Mouse (Mus musculus) embryo, embryonic 11.5 days (tissue): ENCODE data around the gene Mcu.

Source experiments
- DNase-seq: peaks from one replicate; pipeline ENCODE4 v3.0.0-alpha.2; 2012; ENCODE audit warnings: low read depth, low spot score

Gene Mcu

DNA sequence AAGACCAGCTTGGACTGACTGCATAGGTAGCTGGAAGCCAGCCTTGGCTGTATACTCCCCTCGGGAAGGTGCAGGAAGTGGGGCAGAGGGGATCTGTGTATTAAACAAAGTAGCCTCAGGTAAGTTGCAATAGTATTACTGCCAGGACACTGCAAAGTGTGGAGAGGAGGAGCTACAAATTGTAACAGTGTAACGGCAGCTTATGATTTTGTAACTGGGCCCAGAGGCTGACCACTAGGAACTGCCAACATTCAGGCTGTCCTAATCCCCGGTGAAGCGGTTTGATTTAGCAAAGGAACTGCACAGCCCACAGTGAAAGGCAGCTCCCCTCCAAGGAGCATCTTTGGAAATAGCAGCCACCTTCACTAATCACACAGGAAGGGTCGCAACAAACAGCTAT is 3.2 kb downstream of the Mcu start:
- no peak for DNase-seq

DNA sequence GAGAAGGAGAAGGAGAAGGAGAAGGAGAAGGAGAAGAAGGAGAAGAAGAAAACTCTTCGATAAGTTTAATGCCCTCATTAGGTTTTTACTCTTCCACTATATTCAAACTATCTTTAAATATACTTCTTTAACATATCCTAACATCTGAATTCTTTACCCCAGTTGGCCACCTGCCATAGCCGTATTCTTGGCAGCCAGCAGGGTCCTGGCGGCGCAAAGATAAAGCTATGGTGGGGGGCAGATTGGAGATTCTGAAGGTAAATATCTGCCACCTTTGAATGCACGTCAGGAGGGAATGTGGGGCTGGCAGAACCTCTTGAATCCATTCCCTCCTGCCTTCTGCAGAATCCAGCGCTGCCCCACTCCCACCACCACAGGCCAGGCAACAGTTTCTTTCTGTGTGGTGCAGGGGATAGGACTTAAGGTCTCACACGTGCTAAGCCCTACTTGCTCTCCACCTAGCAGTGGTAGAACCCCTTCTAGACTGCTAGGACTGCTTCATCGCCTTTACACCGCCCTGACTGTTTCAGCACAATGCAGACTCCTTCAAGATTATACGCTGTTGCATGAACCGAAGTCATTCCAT is 11.5 kb downstream of the Mcu start:
- DNase-seq: no peak

DNA sequence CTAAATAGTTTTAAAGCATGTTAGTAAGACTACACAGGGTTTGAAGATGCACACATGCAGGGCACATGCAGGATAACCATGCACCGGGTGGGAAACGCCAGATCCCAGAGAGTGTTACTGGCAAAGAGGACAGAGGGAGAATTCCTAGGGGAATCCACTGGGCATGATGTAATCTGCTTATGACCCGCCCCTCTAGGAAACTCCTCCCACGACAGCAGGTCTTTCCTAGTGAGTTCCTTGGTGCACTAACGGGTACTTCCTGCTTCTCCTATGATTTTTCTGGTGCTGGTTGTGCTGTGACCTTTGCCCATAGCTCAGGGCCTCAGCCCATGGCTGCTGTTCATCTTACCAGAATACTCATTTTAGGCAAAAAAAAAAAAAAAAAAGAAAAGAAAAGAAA is 12.6 kb downstream of the Mcu start:
- DNase-seq: no peak

DNA sequence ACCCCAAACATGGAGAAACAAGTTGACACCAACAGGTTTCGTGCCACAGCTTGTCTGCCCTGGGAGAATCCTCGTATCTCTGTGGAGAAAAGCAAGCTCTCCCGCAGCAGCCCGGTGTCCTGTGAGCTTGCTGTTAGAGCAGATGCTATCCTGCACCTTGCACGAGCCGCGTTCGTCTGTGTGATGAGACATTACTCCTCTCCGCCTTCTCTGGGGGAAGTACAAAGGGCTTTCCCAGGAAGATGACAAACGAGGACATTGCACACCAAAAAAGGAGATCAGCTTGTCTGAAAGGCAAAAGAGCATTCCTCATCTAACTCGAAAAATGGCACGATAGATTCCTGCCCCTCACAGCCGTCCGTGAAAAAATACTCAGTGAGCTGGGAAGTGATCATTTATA is 13.6 kb downstream of the Mcu start:
- no peak for DNase-seq

DNA sequence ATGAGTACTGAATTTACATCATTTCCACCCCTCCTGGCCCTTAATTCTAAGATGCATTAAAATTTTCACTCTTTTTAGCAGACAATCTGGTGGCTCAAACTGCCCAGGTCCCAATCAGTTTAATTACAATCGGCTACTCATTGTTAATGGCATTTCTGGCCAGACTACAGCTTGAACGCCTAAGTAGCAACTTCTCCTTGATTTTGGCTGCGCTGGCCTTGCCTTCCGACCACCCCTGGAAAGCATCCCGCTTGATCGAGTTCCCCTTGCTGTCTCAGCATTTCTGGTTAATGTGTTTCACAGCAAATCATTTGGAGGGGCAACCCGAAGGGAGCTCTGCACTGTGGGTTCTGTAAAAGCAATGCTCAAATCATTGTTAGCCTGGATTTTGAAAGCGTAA is 14.4 kb downstream of the Mcu start:
- DNase-seq: no peak

DNA sequence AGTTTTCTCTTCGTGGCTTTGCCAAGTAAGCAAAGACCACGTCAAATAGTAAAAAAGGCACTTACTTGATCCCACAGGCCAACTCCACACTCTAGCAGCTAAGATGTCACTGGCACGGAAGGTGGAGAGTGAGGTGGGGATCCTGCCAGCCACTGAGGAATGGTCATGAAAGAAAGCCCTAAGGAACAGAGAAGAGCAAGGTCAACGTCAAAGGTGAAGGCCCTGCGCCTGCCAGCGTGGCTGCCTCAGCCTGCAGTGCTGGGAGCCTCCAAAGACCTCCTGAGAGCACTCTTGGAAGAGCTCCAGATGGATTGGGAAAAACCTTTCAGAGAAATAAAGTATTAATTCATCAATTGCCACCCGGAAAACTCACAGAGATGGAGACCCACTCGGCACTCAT is 16.0 kb downstream of the Mcu start:
- no peak for DNase-seq

DNA sequence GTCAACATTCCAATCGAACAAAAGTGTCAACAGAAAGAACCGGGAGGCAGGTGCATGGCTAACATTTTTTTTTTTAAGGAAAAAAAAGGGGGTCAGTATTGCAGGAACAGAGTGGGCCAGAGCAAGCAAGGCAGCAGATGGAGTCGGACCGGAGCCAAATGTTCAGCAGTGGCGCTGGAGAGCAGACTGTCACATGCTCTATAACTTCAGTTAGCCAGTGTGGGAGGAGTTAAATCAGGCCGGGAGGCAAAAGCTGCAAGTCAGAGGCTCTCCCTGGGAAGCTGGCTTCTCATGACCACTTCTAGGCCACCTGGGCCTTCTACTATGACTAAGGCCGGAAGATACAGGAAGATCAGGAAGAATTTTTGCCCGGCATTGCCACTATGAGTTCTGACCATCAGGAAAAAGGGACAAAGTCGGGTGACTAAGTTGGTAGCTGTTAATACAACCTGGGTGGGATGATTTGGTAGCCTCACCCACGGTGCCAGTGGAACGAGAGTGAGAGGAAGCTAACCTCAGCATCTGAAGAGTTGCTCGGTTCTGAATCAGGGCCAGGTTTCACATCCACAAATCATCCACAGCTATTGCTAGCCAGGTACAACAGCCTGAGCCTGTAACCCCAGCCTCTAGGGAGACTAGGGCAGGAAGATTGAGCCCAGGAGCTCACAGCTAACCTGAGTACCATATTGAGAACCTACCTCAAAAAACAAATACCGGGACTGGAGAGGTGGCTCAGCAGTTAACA is 22.5 kb downstream of the Mcu start:
- no peak for DNase-seq

DNA sequence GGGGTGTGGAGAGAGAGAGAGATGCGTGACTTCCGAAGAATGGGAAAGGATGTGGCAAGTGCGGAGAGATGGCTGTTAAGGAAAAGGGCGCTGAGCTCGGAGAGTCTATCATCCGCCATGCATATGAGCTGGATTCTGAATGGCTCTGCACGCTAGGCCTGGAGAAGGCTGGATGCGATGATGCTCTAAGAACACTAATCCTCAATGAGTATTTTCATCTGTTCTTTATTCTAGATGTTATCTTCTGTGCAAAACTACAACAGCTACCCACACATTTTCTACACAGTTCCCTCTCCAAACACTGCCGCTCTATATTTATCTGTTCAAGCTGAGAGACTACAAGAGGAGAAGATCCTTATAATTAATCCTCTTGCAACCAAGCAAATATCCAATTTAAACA is 25.9 kb downstream of the Mcu start:
- no peak for DNase-seq

DNA sequence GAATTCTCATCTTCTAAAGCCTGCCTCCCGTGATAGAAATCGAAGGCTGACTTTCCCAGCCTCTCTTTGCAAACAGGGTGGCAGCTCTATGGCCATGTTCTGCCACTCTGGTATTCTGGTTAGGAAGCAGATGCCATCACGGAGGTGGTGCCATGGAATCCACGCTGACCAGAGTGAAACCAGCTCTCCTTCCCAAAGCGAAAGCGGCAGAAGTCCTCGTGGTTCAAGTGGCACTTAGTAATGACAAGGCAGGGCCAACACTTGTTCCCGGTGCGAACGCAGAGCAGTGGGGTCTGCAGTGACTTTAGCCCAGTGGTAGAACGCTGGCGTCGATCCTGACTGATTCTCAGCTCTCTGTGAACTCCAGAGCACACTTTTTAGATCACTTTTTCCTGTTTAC is 26.6 kb downstream of the Mcu start:
- DNase-seq: no peak

DNA sequence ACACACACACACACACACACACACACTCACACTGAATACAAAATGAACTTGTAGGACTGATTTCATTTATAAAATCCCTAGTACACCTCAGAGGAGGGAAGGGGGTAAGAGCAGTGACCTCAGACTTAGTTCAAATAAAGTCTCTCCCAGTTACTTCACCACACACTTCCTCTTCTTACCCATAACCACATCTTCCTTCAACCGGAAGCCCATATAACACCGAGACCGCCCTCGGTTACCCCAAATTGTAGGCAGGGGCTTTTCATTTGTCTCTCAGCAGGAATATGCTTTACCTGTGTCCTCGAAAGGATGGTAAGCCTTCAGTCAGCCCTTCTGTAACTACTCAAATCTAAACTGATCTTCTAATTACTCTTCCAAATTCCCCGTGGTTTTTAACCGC is 27.1 kb downstream of the Mcu start:
- no peak for DNase-seq

DNA sequence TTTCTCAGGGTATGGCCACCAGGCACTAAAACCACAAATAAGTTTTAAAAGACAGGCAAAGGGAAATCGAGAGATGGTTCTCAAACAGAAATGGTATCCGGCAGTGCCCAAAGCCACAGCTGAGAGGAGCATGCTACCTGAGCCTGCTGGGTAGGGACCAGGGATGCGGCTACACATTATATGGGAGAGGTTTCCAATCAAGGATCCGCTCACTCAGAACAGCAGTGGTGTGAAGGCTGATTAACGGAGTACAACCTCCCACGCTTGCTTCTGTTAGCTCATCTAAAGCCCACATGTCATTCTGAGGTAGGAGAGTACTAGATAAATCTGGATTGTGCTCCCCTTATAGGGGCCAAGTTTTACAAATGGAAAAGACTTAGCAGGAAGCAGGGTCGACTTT is 28.4 kb downstream of the Mcu start:
- DNase-seq: no peak

DNA sequence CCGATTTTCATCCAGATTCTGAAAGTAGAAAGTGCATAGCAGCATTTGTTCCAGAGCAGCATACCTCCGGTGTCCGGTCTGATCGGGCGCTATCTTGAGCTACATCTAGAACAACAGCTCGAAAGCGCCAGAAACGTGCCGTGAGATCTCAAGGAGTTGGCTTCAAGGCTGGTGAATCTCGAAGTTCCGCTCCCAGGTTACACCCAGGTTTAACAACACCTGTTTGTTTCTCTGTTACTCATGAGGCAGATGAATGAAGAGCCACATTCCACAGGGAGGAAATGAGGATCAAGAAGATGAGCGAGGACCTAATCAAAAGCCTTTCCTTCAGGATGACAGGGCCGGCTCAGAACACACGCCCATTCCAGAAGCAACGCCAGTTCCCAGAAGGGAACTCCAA is 29.7 kb downstream of the Mcu start:
- no peak for DNase-seq

DNA sequence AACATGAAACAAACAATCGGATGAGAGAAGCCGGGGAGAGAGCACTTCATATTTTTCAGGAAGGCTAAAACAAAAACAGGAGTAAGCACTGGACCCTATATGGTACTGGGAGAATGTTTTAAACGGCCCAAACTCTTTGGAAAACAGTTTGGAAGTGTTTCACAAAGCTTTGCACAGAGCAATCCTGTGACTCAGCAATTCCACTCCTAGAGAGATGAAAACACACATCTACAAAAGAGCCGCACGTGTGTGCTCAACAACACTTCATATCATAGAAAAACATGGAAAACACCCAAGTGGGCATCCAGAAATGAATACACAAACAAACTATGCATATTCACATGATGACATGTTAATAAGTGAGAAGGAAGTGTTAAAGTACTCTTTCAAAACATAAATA is 30.9 kb downstream of the Mcu start:
- DNase-seq: no peak

DNA sequence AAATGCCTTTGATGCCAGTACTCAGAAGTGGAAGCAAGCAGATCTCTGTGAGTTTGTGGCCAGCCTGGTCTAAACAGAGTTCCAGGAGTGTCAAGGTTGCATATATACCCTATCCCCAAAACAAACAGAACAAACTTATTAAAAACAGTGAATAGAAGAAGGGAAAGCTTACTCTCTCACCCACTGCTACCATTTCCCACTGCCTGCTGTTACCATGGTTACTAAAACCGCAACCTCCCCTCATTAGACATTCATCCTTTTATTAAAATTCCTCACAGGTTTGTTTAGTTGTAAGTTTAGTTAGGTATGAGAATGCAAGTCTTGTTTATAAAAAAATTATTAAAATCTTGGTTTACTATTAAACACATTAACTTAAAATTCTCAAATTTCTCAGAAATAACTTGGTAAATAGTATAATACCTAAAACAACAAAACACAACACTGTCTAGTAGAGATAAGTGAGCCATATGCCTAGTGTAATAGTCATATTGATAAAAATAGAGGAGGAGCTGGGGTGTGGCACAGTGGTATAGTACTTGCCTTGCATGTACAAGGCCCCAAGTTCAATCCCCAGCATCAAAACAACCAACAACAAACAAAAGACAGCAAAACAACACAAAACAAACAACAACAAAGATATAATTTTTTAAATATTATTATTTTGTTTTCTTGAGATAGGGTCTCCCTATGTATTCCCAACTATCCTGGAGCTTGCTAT is 34.5 kb downstream of the Mcu start:
- DNase-seq: no peak

DNA sequence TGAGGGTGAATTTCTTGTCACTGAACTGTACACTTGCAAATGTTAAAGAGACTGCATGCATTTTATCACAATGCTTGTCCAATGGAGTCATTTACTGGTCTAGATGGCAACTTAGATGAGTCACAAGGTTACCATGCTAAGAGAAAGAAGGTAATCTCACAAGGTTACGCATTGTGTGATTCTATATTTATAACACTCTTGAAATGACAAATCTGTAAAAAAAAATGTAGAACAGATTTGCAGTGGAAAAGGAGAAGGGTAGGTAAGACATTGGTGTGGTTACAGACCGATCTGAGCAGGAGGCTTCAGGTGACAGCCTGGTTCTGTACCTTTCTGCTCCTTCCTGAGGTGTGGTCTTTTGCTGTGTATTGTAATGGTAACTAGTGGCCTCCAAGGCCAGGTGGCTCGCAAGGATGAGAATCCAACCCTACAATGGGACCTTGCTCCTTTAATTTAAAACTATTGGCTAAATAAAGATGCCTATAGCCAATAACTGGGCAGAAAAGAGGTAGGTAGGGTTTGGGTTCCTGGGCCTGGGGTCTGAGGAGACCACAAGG is 35.8 kb downstream of the Mcu start:
- no peak for DNase-seq

DNA sequence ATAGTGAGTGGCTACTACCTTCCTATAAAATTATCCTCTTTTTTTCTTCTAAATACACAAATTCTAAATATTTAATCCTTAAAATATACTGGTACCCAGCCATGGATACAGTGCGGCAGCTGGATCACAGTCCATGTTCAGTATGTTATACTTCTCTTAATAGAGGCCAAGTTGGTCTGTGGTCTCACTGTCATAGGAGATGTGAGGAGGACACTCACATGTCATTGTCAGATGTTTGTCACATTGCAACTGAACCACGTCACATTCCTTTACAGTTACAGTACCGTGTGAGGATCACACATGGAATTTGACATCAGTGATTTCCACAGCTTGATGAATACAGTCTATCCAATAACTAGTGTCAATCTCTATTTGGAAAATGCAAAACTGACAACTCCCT is 36.8 kb downstream of the Mcu start:
- no peak for DNase-seq

DNA sequence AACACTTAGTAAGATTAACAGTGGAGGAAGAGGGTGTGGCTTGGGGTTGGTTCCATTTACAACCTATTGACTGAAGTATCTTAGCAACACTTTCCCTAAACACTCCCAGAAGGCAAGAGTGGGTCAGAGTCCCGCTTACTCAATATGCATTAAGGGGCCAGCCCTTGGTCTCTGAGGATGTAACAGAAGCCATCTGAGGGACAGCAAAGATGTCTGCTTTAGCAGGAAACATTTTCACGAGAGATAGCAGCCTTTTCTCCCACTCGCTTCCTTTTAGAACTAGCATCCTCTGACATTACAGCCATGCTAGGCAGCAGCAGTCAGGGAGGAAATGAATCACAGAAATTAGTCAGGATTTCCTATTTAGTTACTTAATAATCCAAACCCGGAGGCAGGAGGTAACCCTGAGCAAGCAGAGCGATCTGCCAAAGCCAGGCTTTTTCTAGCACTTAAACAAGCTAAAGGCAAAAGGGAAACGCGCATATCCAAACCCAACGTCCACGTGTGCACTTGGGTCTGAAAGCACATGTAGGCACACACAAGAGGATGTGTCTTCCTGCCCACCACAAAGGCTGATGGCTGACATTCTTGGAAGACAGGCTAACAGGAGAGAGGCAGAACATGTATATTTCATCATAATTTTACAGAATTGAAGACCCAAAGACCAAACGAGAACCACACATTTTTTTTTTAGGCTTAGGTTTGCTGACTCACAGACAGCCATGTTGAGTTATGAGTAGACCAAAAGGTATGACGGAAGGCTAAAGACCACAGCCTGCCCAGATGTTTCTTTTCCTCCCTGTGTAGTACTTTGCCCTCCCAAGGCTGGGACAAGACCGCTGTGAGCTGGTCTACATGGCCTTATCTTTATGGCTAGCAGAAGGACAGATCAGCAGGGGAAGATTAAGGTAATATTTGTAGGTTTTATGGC is 38.4 kb downstream of the Mcu start:
- peak; percentile 31 for DNase-seq

DNA sequence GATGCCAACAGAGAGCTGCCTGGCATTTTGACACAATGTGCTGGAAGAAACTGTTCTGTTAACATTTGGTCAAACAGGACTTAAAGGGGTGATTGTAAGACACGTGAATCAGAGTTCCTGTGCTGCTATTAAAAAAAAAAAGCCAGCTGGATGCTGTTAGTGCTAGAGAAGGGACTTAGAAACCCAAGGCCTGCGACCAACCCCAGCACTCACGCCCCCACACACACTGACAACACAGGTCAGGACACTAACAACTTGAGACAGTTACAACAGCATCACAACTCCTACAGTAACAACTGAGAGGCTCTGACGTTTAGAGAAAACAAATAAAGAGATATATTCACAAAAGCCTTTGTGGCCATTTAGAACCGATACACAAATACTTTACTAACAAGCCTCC is 40.2 kb downstream of the Mcu start:
- no peak for DNase-seq

DNA sequence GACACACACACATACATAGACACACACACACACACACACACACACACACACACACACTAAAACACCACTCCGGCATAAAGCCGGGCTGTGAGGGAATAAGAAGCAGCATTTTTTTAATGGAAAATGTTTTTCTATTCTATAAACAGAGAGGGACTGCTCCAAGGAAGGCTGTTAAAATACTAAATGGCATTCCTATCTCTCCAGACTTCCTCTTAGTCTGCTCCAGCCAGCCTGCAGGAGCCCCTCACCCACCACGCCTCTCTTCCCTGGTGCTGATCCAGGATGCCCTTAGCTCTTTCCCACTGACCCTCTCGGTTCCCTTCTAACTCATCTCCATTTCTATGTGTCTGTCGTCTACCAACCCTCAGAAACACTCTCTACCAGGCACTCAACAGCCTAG is 44.5 kb downstream of the Mcu start:
- no peak for DNase-seq

DNA sequence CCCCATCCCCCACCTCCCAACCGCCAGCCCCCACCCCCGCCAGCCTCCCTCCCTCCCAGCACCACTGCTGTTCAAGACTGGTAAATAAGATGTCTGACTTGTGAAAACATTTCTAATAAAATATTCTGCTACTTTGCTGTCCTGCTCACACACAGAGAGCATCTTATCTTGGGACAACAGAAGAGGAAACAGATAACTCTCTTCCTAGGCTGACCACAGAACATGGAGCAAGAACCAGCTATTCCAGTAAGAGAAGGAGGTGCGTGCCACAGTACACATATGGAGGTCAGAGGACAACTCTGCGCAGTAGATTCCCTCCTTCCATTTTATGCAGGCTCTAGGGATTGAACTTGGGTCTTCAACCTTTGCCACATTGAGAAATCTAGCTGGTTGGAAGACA is 45.2 kb downstream of the Mcu start:
- no peak for DNase-seq

DNA sequence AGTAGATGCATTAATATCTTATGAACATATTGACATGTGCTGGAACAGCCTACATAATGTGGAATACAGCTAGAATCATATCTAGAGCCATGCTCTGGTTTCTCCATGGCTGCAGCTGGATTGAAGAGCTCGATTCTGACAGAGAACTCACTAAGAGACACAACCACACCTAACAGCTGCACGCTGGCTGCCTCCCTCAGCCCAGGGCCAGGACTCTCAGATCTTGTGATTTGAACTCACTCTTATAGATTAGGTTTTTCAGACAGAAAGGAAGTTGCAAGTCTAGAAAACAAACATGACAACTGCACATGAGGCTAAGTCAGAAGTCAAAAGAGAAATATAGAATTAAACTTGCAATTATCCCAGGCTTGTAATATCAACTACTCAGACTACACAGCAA is 45.7 kb downstream of the Mcu start:
- DNase-seq: no peak

DNA sequence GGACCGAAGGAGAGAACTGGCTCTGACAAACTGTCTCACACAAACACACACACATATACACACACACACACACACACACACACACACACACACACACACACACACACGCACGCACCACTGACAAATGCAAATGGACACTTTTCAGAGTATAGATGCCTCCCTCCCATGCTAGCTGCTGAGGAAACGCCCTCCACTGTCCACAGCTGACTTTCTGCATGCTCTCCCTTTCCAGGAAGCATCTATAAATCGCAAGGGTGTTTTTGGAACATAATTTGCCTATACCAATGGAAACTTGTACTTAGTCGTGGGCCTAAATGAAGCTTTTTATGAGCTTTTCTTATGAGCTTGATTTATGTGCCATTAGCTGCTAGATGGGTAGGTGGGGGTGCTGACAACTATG is 46.1 kb downstream of the Mcu start:
- no peak for DNase-seq
